In the genomic region with DNA sequence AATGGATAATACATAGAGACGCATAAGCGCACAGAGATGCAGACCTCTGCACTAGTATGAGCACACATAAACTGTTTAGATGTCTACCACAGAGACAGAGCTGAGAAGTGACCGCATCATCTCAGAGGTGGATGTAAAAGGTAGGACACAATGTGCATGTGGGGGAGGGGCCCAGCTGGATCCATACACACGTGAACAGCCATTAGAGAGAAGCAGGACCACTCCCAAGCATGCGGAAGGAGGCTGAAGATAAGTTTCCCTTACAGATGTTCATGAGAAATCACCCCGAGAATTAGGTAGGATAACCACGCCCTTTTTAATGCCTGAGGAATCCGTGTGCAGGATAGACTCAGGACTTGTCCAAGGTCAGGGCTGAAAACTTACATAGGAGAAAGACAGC, we compare ENCODE assay signal across 23 mouse cellular contexts.
DNase-seq lines count a peak whose midpoint lies in the region; ATAC-seq lines count a peak whose summit lies in the region.
"Had no signal": no experiment of that assay in that cellular context is flagged by ENCODE, and none has a peak within 500 bp of the region (broad histone marks: within the 10 kb centered on the region; RNA-seq: fewer than 3 reads in every experiment).

No protein-coding gene starts in this region.

- no peak overlapping the region for H3K9ac ChIP-seq in liver, embryonic 11.5 days (ENCODE audit: low read depth, low read length)
- no peak overlapping the region for H3K9ac ChIP-seq in liver, embryonic 13.5 days
- H3K9ac ChIP-seq: forebrain, embryonic 13.5 days; hindbrain, embryonic 13.5 days; intestine, embryonic 15.5 days had no signal

- H3K27ac ChIP-seq in liver, embryonic 11.5 days (ENCODE audit: low read depth, low read length): no peak overlapping the region
- H3K27ac ChIP-seq in embryonic facial prominence, embryonic 10.5 days (replicated peaks): 0 out of 2 replicates have a peak overlapping the region, but pooled peaks have one; percentile 30
- no peak overlapping the region for H3K27ac ChIP-seq in liver, embryonic 13.5 days
- H3K27ac ChIP-seq: forebrain, embryonic 13.5 days; hindbrain, embryonic 10.5 days; hindbrain, embryonic 13.5 days; intestine, embryonic 15.5 days had no signal

- no peaks in the 10 kb centered on the region for H3K27me3 ChIP-seq in liver, embryonic 11.5 days (replicated peaks; ENCODE audit: control insufficient read depth, insufficient read depth, low read length)
- no peaks in the 10 kb centered on the region for H3K27me3 ChIP-seq in embryonic facial prominence, embryonic 10.5 days (replicated peaks; ENCODE audit: low read depth, poor library complexity, severe bottlenecking)
- H3K27me3 ChIP-seq in liver, embryonic 13.5 days: no peaks in the 10 kb centered on the region
- H3K27me3 ChIP-seq: forebrain, embryonic 13.5 days; hindbrain, embryonic 13.5 days; intestine, embryonic 15.5 days had no signal

- no peak overlapping the region for H3K4me2 ChIP-seq in liver, embryonic 11.5 days
- no peak overlapping the region for H3K4me2 ChIP-seq in liver, embryonic 13.5 days
- H3K4me2 ChIP-seq: forebrain, embryonic 13.5 days; hindbrain, embryonic 13.5 days; intestine, embryonic 15.5 days had no signal

- no peaks in the 10 kb centered on the region for H3K9me3 ChIP-seq in liver, embryonic 11.5 days (ENCODE audit: control insufficient read depth, low read length)
- H3K9me3 ChIP-seq in embryonic facial prominence, embryonic 10.5 days: no peaks in the 10 kb centered on the region
- H3K9me3 ChIP-seq in liver, embryonic 13.5 days (replicated peaks): no peaks in the 10 kb centered on the region
- H3K9me3 ChIP-seq: forebrain, embryonic 13.5 days; hindbrain, embryonic 10.5 days; hindbrain, embryonic 13.5 days; intestine, embryonic 15.5 days had no signal

- ATAC-seq in liver, embryonic 11.5 days (replicated peaks; ENCODE audit: low FRiP score): no peak; the same call in 1 of the 2 replicates
- peak; percentile 43; the same call in 1 of the 2 replicates for ATAC-seq in liver, embryonic 13.5 days (ENCODE audit: low read depth)
- ATAC-seq: CD4-positive, CD25-positive, alpha-beta regulatory T cell, adult 4 months; forebrain, embryonic 13.5 days; forebrain, embryonic 16.5 days; hindbrain, embryonic 16.5 days; intestine, embryonic 15.5 days had no signal

- no peaks in the 10 kb centered on the region for H3K36me3 ChIP-seq in liver, embryonic 11.5 days (ENCODE audit: control insufficient read depth, insufficient read depth, low read length)
- no peaks in the 10 kb centered on the region for H3K36me3 ChIP-seq in embryonic facial prominence, embryonic 10.5 days (replicated peaks)
- no peaks in the 10 kb centered on the region for H3K36me3 ChIP-seq in liver, embryonic 13.5 days
- H3K36me3 ChIP-seq: hindbrain, embryonic 10.5 days; hindbrain, embryonic 13.5 days; intestine, embryonic 15.5 days had no signal

- H3K4me1 ChIP-seq in liver, embryonic 11.5 days (replicated peaks; ENCODE audit: control insufficient read depth, insufficient read depth, low read length): no peaks in the 10 kb centered on the region; the same call in 1 of the 2 replicates
- H3K4me1 ChIP-seq in embryonic facial prominence, embryonic 10.5 days: peaks cover 46% of the 10 kb centered on the region
- H3K4me1 ChIP-seq in liver, embryonic 13.5 days (replicated peaks): peaks cover 9% of the 10 kb centered on the region
- H3K4me1 ChIP-seq: forebrain, embryonic 13.5 days had no signal

- no peak overlapping the region for H3K4me3 ChIP-seq in liver, embryonic 11.5 days (ENCODE audit: low read depth, low read length)
- H3K4me3 ChIP-seq in embryonic facial prominence, embryonic 10.5 days: no peak overlapping the region
- H3K4me3 ChIP-seq in liver, embryonic 13.5 days (replicated peaks): no peak overlapping the region
- H3K4me3 ChIP-seq: erythroblast, embryonic 14.5 days; forebrain, embryonic 13.5 days; hindbrain, embryonic 10.5 days; hindbrain, embryonic 13.5 days; intestine, embryonic 15.5 days had no signal

- DNase-seq in liver (peak; percentile 17), R1 (ENCODE audit: low read depth, low spot score) (peak; percentile 4)
- no peak for DNase-seq in liver, embryonic 11.5 days (ENCODE audit: low spot score)
- DNase-seq in embryonic facial prominence, embryonic 10.5 days (ENCODE audit: low spot score): no peak
- DNase-seq in liver, embryonic 13.5 days: no peak
- DNase-seq in adrenal gland, postnatal 14 days: no peak
- no peak for DNase-seq in gastrocnemius, adult 8-10 months (ENCODE audit: low spot score in 2 of 2)
- no peak for DNase-seq in spleen, adult 18-20 months
- DNase-seq: adrenal gland, adult 2 months; adrenal gland, postnatal 25 days; cerebellum, adult 11-12 months; cerebellum, adult 8-10 months; cerebellum, postnatal 36 days; gastrocnemius, postnatal 14 days; heart, adult 18-20 months had no signal

- 73% methylated on average over 8 of the region's 8 CpGs for WGBS in liver, embryonic 11.5 days
- WGBS in embryonic facial prominence, embryonic 10.5 days: 83% methylated on average over 8 of the region's 8 CpGs
- 55% methylated on average over 8 of the region's 8 CpGs for WGBS in liver, embryonic 13.5 days (ENCODE audit: insufficient replicate concordance)

Comparison
In these comparisons a context has a peak if more than half of its experiments do, and no peak if none do; other contexts are left out.
1. DNase-seq: peak in liver (single experiment) and R1 (single experiment); none in liver, embryonic 11.5 days (single experiment), embryonic facial prominence, embryonic 10.5 days (single experiment), liver, embryonic 13.5 days (single experiment), adrenal gland, postnatal 14 days (single experiment), gastrocnemius, adult 8-10 months (0 of 2) and spleen, adult 18-20 months (0 of 2).